Mouse (Mus musculus): ENCODE measurements around the gene Gm20518. TPM values are rescaled to one million over a fixed set of nuclear protein-coding genes. Genes with fewer than 3 reads are reported as not detected.

Gene Gm20518
- 0.08 TPM for polyA plus RNA-seq (2012; fragmentation: generic; extraction: Trizol)

GRCm38 (mm10) chr16:17891567-17891959, at the start of gene Gm20518:
TSS of gene Gm20518 (minus strand) at chr16:17891671.
- TF ChIP-seq MAX (IDR thresholded peaks at IDR 0.05; ENCODE audit: low read depth) (no peak), POLR2A (IDR thresholded peaks at IDR 0.05; ENCODE audit: insufficient read length, low read depth) (peak; percentile 98), MYOG (IDR thresholded peaks at IDR 0.05; ENCODE audit: control insufficient read depth in 1 of 3, insufficient read depth in 1 of 3, insufficient read length in 2 of 3, low read depth in 2 of 3) (peak in 1 of 3 experiments; percentile 1), TCF3 (IDR thresholded peaks at IDR 0.05; ENCODE audit: insufficient read length, low read depth) (no peak), POLR2AphosphoS2 (IDR thresholded peaks at IDR 0.05; ENCODE audit: insufficient read length, low read depth) (peak; percentile 97), TCF12 (IDR thresholded peaks at IDR 0.05; ENCODE audit: insufficient read depth, poor library complexity, severe bottlenecking) (no peak), E2F4 (IDR thresholded peaks at IDR 0.05; ENCODE audit: insufficient read depth) (no peak)
- H3K27me3 ChIP-seq (ENCODE audit: control insufficient read depth, insufficient read depth, insufficient read length) = no peaks in the 10 kb centered on the region
- peak within 1 kb of the TSS; percentile 97 for H3K4me2 ChIP-seq (ENCODE audit: low read depth)
- H3K79me2 ChIP-seq (ENCODE audit: control insufficient read depth, insufficient read depth) = peaks cover 36% of the 10 kb centered on the region
- peak within 1 kb of the TSS; percentile 58 for H3ac ChIP-seq (ENCODE audit: control insufficient read depth, insufficient read length)
- no peaks in the 10 kb centered on the region for H3K36me3 ChIP-seq (ENCODE audit: control insufficient read depth, insufficient read depth)
- peak within 1 kb of the TSS; percentile 65 for H3K4me3 ChIP-seq

DNA sequence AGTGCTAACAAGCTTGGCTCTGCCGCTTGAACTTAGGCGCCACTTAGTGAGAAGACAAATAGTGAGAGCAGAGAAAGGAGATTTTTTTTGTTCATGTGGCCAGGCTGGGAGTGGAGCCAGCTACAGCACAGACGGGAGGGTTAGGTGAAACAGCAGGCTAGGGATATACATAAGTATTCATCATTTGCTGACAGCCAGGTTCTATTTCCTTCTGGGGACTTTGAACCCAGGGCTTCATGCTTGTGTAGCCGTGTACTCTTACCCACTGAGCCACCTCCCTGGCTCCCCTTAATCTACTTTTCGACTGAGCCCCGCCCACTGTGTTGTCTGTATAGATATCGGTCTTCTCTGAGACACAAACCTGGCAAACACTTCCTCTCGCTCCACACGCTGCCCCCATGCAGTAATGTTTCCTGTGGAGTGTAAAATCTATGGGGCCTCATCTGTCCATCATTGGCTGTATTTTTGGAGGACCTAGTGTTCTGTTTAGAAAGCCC, 47.8 kb upstream of the Gm20518 start:
- no peak overlapping the region for H3K4me2 ChIP-seq (ENCODE audit: low read depth)
- TF ChIP-seq CEBPB (IDR thresholded peaks at IDR 0.05; ENCODE audit: insufficient read depth, poor library complexity, severe bottlenecking) (no peak), POLR2A (IDR thresholded peaks at IDR 0.05; ENCODE audit: insufficient read length, low read depth) (no peak), MYOD1 (IDR thresholded peaks at IDR 0.05; ENCODE audit: control insufficient read depth in 1 of 3, insufficient read length in 2 of 3, low read depth in 2 of 3) (no peak)

GRCm38 (mm10) chr16:17938821-17939220, 47.4 kb upstream of the Gm20518 start:
- TF ChIP-seq POLR2AphosphoS2 (IDR thresholded peaks at IDR 0.05; ENCODE audit: insufficient read length, low read depth) (no peak), CEBPB (IDR thresholded peaks at IDR 0.05; ENCODE audit: insufficient read depth, poor library complexity, severe bottlenecking) (no peak), MYOD1 (IDR thresholded peaks at IDR 0.05; ENCODE audit: control insufficient read depth in 1 of 3, insufficient read length in 2 of 3, low read depth in 2 of 3) (no peak), E2F4 (IDR thresholded peaks at IDR 0.05; ENCODE audit: insufficient read depth) (no peak), USF1 (IDR thresholded peaks at IDR 0.05; ENCODE audit: low read depth) (no peak), TCF3 (IDR thresholded peaks at IDR 0.05; ENCODE audit: insufficient read length, low read depth) (no peak), POLR2A (IDR thresholded peaks at IDR 0.05; ENCODE audit: insufficient read length, low read depth) (no peak), MYOG (IDR thresholded peaks at IDR 0.05; ENCODE audit: control insufficient read depth in 1 of 3, insufficient read depth in 1 of 3, insufficient read length in 2 of 3, low read depth in 2 of 3) (no peak), MAX (IDR thresholded peaks at IDR 0.05; ENCODE audit: low read depth) (no peak), TCF12 (IDR thresholded peaks at IDR 0.05; ENCODE audit: insufficient read depth, poor library complexity, severe bottlenecking) (no peak), SRF (IDR thresholded peaks at IDR 0.05; ENCODE audit: control insufficient read depth, insufficient read length, low read depth) (no peak), REST (IDR thresholded peaks at IDR 0.05; ENCODE audit: insufficient read depth, insufficient read length) (no peak)
- Histone ChIP-seq H3K79me2 (ENCODE audit: control insufficient read depth, insufficient read depth) (no peaks in the 10 kb centered on the region), H3K27me3 (ENCODE audit: control insufficient read depth, insufficient read depth, insufficient read length) (peaks cover 44% of the 10 kb centered on the region), H3K36me3 (ENCODE audit: control insufficient read depth, insufficient read depth) (no peaks in the 10 kb centered on the region), H3K4me3 (no peak overlapping the region), H3K4me2 (ENCODE audit: low read depth) (no peak overlapping the region), H3ac (ENCODE audit: control insufficient read depth, insufficient read length) (no peak overlapping the region)

More for the DNA sequence above, 47.8 kb upstream of the Gm20518 start:
- no peak overlapping the region for H3ac ChIP-seq (ENCODE audit: control insufficient read depth, insufficient read length)
- peaks cover 40% of the 10 kb centered on the region for H3K27me3 ChIP-seq (ENCODE audit: control insufficient read depth, insufficient read depth, insufficient read length)
- H3K36me3 ChIP-seq (ENCODE audit: control insufficient read depth, insufficient read depth) = no peaks in the 10 kb centered on the region
- no peaks in the 10 kb centered on the region for H3K79me2 ChIP-seq (ENCODE audit: control insufficient read depth, insufficient read depth)
- no peak overlapping the region for H3K4me3 ChIP-seq

GRCm38 (mm10) chr16:17938187-17938586, 46.7 kb upstream of the Gm20518 start:
- no peaks in the 10 kb centered on the region for H3K79me2 ChIP-seq (ENCODE audit: control insufficient read depth, insufficient read depth)
- no peak for TF ChIP-seq CEBPB (IDR thresholded peaks at IDR 0.05; ENCODE audit: insufficient read depth, poor library complexity, severe bottlenecking)
- no peak for TF ChIP-seq E2F4 (IDR thresholded peaks at IDR 0.05; ENCODE audit: insufficient read depth)
- TF ChIP-seq SRF (IDR thresholded peaks at IDR 0.05; ENCODE audit: control insufficient read depth, insufficient read length, low read depth) = no peak
- TF ChIP-seq POLR2A (IDR thresholded peaks at IDR 0.05; ENCODE audit: insufficient read length, low read depth) = no peak
- H3K27me3 ChIP-seq (ENCODE audit: control insufficient read depth, insufficient read depth, insufficient read length) = peaks cover 50% of the 10 kb centered on the region
- no peaks in the 10 kb centered on the region for H3K36me3 ChIP-seq (ENCODE audit: control insufficient read depth, insufficient read depth)
- no peak overlapping the region for H3K4me2 ChIP-seq (ENCODE audit: low read depth)
- no peak overlapping the region for H3K4me3 ChIP-seq
- no peak overlapping the region for H3ac ChIP-seq (ENCODE audit: control insufficient read depth, insufficient read length)

DNA sequence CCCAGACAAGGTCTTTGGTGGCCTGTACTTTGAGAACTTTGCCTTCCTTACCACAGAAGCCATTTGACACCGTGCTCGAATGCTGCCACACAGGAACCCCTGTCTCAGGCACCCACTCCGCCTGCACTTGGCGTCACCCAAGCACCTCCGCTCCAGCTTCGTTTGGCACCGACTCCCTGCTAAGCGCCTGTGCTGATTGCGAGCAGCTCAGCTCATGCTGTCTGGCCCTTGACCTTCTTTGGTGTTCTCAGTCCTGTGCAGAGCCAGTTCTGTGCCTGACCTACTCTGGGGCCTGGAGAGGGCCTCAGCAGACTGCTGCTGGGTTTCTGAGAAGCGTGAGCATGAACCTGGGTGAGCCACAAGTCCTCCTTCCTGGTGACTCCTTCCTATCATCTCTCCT, 45.3 kb upstream of the Gm20518 start:
- no peak overlapping the region for H3ac ChIP-seq (ENCODE audit: control insufficient read depth, insufficient read length)
- no peak overlapping the region for H3K4me2 ChIP-seq (ENCODE audit: low read depth)
- peaks cover 52% of the 10 kb centered on the region for H3K27me3 ChIP-seq (ENCODE audit: control insufficient read depth, insufficient read depth, insufficient read length)
- TF ChIP-seq TCF3 (IDR thresholded peaks at IDR 0.05; ENCODE audit: insufficient read length, low read depth) (no peak), REST (IDR thresholded peaks at IDR 0.05; ENCODE audit: insufficient read depth, insufficient read length) (no peak), POLR2A (IDR thresholded peaks at IDR 0.05; ENCODE audit: insufficient read length, low read depth) (no peak), SRF (IDR thresholded peaks at IDR 0.05; ENCODE audit: control insufficient read depth, insufficient read length, low read depth) (no peak), CEBPB (IDR thresholded peaks at IDR 0.05; ENCODE audit: insufficient read depth, poor library complexity, severe bottlenecking) (no peak), USF1 (IDR thresholded peaks at IDR 0.05; ENCODE audit: low read depth) (no peak), POLR2AphosphoS2 (IDR thresholded peaks at IDR 0.05; ENCODE audit: insufficient read length, low read depth) (no peak)
- H3K4me3 ChIP-seq = no peak overlapping the region
- H3K36me3 ChIP-seq (ENCODE audit: control insufficient read depth, insufficient read depth) = no peaks in the 10 kb centered on the region
- no peaks in the 10 kb centered on the region for H3K79me2 ChIP-seq (ENCODE audit: control insufficient read depth, insufficient read depth)
